Mouse (Mus musculus) hindbrain, embryonic 12.5 days (tissue): ENCODE data around the gene Git2. TPM values are rescaled to one million over a fixed set of nuclear protein-coding genes. Genes with fewer than 3 reads are reported as not detected.

Experiments used
- ATAC-seq: fragments of 200-750 bp; cut with Nextera tagmentation; 2 replicates; pipeline ENCODE4 v1.8.0; 2017; ENCODE audit warnings: moderate TSS enrichment; ENCODE audit not compliant: low FRiP score
- H3K27ac ChIP-seq: fragments of 300-500 bp; sonication (generic); 2 replicates; pipeline ENCODE4 v1.5.1; 2016; ENCODE audit warnings: mild to moderate bottlenecking
- H3K27me3 ChIP-seq: fragments of 300-500 bp; sonication (generic); 2 replicates; pipeline ENCODE4 v1.6.1; 2016; ENCODE audit warnings: mild to moderate bottlenecking
- H3K36me3 ChIP-seq: fragments of 300-500 bp; sonication (generic); 2 replicates; pipeline ENCODE4 v1.6.1; 2016; ENCODE audit warnings: mild to moderate bottlenecking
- H3K4me1 ChIP-seq: fragments of 300-500 bp; sonication (generic); 2 replicates; pipeline ENCODE4 v1.6.1; 2016
- H3K4me2 ChIP-seq: fragments of 300-500 bp; sonication (generic); replicated peaks from 2 replicates; pipeline ENCODE4 v1.6.1; 2016; ENCODE audit warnings: mild to moderate bottlenecking
- H3K4me3 ChIP-seq: fragments of 300-500 bp; sonication (generic); 2 replicates; pipeline ENCODE4 v1.5.1; 2016; ENCODE audit warnings: mild to moderate bottlenecking
- H3K9ac ChIP-seq: fragments of 300-500 bp; sonication (generic); 2 replicates; pipeline ENCODE4 v1.6.1; 2016; ENCODE audit warnings: mild to moderate bottlenecking, moderate library complexity
- H3K9me3 ChIP-seq: fragments of 300-500 bp; sonication (generic); replicated peaks from 2 replicates; pipeline ENCODE4 v1.6.1; 2016; ENCODE audit warnings: mild to moderate bottlenecking
- WGBS: fragments of 180-500 bp; shearing (Covaris S2); methylation state at CpG from one replicate; pipeline ENCODE4 v1.1.7; 2016; 5-methylcytosine and 5-hydroxymethylcytosine counted together
- microRNA-seq: library from miRNA; unstranded; fragments of <30 nt; microRNA quantifications from one replicate; pipeline ENCODE4, GENCODE M21; 2017
- polyA plus RNA-seq: library from polyadenylated mRNA; unstranded; fragments of >200 nt; fragmentation: Nextera tagmentation; extraction: Ambion mirVana; gene quantifications from 2 replicates; pipeline ENCODE4 v1.2.1, GENCODE M21; 2016

Git2 gene
- polyA plus RNA-seq, 1 experiment from 2014 or later = 47.2 TPM

DNA sequence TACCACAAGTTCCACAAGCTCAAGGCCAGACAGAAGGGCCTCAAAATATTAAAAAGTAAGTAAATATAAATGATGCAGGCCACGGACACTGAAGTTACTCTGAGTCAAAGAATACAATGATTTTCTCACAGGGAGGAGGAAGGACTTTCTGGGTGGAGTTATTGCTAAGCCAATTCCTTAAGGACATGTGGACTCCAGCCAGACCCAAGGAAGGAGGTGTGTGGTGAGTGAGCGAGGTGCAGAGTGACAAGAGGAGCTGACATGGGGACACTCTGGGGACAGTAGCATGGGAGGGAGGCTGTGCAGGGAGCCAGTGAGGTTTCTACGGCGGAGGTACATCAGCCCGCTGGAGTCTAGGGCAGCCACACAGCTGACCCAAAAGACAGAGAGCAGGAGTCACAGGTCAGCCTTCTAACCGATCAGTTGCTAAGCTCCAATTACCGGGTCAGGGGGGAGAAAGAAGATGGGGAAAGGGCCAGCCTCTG is 88.5 kb downstream of the Git2 start:
- H3K4me1 ChIP-seq = peaks cover 37% of the 10 kb centered on the region
- no peaks in the 10 kb centered on the region for H3K36me3 ChIP-seq
- no peak overlapping the region for H3K4me2 ChIP-seq
- H3K4me3 ChIP-seq = no peak overlapping the region
- H3K9ac ChIP-seq = no peak overlapping the region
- no peaks in the 10 kb centered on the region for H3K27me3 ChIP-seq
- ATAC-seq = no peak
- no peaks in the 10 kb centered on the region for H3K9me3 ChIP-seq
- WGBS = 61% methylated on average over 7 of the region's 7 CpGs
- H3K27ac ChIP-seq = no peak overlapping the region

DNA sequence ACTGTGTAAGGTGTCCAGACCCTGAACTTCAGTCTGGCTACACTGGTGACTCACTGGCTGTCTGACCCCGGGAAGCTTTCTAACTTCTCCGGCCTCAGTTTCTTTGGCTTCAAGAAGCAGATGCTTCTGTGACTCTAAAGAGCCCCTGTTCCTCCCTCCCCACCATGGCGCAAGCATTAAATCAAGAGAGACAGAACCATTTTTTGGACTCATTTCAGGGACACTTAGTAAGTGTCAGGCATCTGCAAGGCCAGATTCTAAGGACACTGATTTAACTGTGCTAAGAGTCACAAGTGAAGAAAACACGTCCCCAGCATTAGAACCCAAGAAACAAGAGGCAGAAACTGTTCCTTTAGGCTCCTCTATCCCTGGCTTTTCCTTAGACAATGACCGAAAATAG is 89.3 kb downstream of the Git2 start:
- 92% methylated on average over 5 of the region's 5 CpGs for WGBS
- Histone ChIP-seq H3K4me3 (no peak overlapping the region), H3K4me2 (no peak overlapping the region), H3K27ac (no peak overlapping the region), H3K4me1 (peaks cover 34% of the 10 kb centered on the region), H3K9ac (no peak overlapping the region), H3K9me3 (no peaks in the 10 kb centered on the region), H3K27me3 (no peaks in the 10 kb centered on the region), H3K36me3 (no peaks in the 10 kb centered on the region)
- ATAC-seq = no peak

DNA sequence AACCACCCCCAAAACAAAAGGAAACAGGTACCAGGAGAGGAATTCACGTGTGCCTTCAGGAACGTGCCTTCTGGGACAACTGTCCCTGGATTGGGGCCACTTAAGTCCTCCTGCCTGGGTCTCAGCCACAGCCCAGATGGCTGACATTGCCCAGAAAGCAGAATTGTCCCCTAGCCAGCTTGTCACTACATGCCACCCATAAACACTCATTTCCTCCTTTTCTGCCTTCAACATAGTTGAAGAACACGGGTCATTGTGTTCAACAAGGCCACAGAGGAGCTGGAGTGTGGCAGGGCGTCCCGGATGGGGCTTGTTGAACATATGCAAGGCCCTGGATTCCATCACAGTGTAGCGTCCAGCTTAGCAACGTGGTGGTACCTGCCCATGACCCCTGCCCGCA is 93.6 kb downstream of the Git2 start:
- H3K27me3 ChIP-seq = no peaks in the 10 kb centered on the region
- H3K4me3 ChIP-seq = no peak overlapping the region
- peaks cover 32% of the 10 kb centered on the region for H3K4me1 ChIP-seq
- peaks cover 7% of the 10 kb centered on the region; the same call in 1 of the 2 replicates for H3K36me3 ChIP-seq
- no peaks in the 10 kb centered on the region for H3K9me3 ChIP-seq
- ATAC-seq = no peak
- H3K9ac ChIP-seq = no peak overlapping the region
- no peak overlapping the region for H3K27ac ChIP-seq
- H3K4me2 ChIP-seq = no peak overlapping the region
- WGBS = 80% methylated on average over 8 of the region's 8 CpGs

DNA sequence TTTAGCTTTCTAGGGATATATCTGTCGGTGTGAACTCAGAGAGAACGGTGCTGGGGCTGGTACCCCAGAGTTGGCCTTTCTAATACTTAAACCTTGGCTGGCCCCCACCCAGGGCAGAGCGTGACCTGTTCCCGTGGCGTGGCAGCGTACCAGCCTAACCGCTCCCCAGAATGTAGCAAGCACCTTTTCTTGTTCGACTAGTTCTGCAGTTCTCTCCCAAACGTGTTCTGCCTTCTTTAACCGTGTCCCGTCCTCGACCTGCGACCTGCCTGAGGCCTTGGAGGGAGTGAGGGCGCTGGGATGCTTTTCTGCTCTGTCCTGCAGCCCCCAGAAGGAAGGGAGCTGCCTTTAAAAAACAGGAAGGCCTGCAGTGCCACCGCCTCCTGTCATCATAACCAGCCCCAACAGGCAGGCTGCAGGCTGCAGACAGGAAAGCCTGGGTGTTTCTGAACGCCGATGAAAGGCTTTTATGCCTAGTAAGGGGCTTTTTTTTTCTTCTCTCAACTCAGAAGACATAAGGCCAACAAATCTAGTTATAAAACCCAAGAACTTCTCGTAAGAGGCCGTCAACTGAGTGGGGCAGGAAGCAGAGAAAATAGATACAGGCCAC is 94.5 kb downstream of the Git2 start:
- WGBS = 73% methylated on average over 19 of the region's 19 CpGs

DNA sequence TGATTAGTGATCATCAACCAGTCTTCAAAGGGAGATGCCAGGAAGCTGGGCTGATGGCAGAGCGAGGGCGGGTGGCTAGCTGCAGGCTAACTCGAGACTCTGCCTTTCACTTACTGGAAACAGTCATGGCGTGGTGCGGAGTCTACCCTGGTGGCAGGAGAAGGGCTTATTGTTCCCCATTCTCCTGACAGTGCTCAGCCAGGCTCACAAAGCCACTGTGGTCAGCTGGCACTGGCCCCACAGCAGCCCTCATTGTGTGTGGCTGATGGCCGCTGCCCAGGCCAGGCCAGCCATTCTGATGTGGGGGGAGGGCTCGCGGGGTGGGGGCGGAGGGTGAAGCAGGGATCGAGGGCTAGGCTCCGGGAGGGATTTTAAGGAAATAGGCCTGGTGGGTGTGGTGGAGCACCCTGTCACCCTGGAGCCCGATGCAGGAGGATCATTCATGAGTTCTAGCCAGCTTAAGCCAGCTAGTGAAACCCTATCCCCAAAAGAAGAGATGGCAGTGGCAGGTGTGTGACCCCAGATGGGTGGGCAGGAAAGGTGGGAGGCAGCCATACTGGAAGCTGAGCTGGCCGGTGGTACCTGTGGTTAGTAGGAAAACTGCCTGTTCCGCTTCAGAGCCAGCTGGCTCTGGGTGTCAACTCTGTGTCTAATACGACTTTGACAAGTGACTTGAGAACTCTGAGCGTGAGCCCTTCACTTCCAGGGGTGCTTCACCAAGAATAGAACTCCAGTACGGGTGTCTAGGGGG is 95.3 kb downstream of the Git2 start:
- H3K4me1 ChIP-seq = peaks cover 32% of the 10 kb centered on the region
- no peaks in the 10 kb centered on the region for H3K27me3 ChIP-seq
- peak overlapping the region; percentile 7; the same call in 1 of the 2 replicates for H3K27ac ChIP-seq
- 57% methylated on average over 17 of the region's 17 CpGs for WGBS
- no peak for ATAC-seq
- no peak overlapping the region for H3K4me3 ChIP-seq
- H3K36me3 ChIP-seq = peaks cover 22% of the 10 kb centered on the region
- H3K9me3 ChIP-seq = no peaks in the 10 kb centered on the region
- H3K4me2 ChIP-seq = no peak overlapping the region
- no peak overlapping the region for H3K9ac ChIP-seq

More for the DNA sequence above, 94.5 kb downstream of the Git2 start:
- H3K9me3 ChIP-seq = no peaks in the 10 kb centered on the region
- H3K4me3 ChIP-seq = no peak overlapping the region
- H3K27ac ChIP-seq = no peak overlapping the region
- no peak overlapping the region for H3K9ac ChIP-seq
- no peak overlapping the region for H3K4me2 ChIP-seq
- no peak for ATAC-seq
- no peaks in the 10 kb centered on the region for H3K27me3 ChIP-seq
- peaks cover 16% of the 10 kb centered on the region for H3K36me3 ChIP-seq
- peaks cover 32% of the 10 kb centered on the region for H3K4me1 ChIP-seq

Small RNAs within 50 kb of the gene (microRNA-seq; reads per million reads assigned to microRNA genes)
- gene Mir7028 = not detected

Other genes starting within 250 kb of the Git2 start
- 9.4 and 9.9 TPM in 2 replicates for gene Fam222a, start 207.5 kb downstream of the Git2 start, polyA plus RNA-seq
- gene Trpv4, start 117.1 kb downstream of the Git2 start, polyA plus RNA-seq = 1.3 and 1.5 TPM in 2 replicates
- 60.5 and 63.3 TPM in 2 replicates for gene Gltp, start 84.5 kb downstream of the Git2 start, polyA plus RNA-seq
- 19.6 and 21.1 TPM in 2 replicates for gene Tchp, start 67.8 kb downstream of the Git2 start, polyA plus RNA-seq
- 80.2 and 81.9 TPM in 2 replicates for gene Ankrd13a, start 840 bp downstream of the Git2 start, polyA plus RNA-seq
- 165 TPM in 2 replicates for gene 1500011B03Rik, start 48.0 kb upstream of the Git2 start, polyA plus RNA-seq
- not detected in 2 replicates for gene 4930519G04Rik, start 78.1 kb upstream of the Git2 start, polyA plus RNA-seq
- gene Gm9936, start 83.2 kb upstream of the Git2 start, polyA plus RNA-seq = 0.56 and 0.76 TPM in 2 replicates
- gene Oasl2, start 121.4 kb upstream of the Git2 start, polyA plus RNA-seq = 2.0 and 3.0 TPM in 2 replicates
- gene Oasl1, start 147.7 kb upstream of the Git2 start, polyA plus RNA-seq = 0.13 and 0.17 TPM in 2 replicates
- gene 2210016L21Rik, start 166.6 kb upstream of the Git2 start, polyA plus RNA-seq = 66.7 and 72.0 TPM in 2 replicates
- 0.06 TPM in 1 of 2 replicates, not detected in the other for gene Hnf1a, start 195.6 kb upstream of the Git2 start, polyA plus RNA-seq
- 27.5 and 31.1 TPM in 2 replicates for gene Sppl3, start 235.6 kb upstream of the Git2 start, polyA plus RNA-seq